Mouse (Mus musculus): ENCODE results near the gene Lemd2.

Lemd2 gene

DNA sequence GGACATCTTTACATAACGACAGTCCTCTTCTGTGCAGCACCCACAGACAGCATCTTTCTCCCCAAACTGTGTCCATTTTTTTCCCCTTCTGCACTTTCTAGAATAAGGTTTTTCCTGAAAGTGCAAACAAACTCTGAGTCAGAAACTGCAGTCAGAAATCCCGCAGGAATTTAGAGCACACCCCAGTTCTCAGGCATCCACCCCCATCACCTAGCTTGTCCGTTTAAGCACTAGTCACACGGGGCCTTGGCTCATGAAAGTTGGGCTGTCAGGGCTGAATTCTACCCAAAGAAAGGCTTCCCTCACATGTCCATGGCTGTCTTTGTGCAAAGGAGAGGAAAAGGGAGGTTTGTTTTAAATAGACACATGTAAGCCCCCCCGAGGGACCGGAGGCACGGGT, 23.0 kb upstream of the Lemd2 start:
- no peak for DNase-seq (ENCODE audit: extremely low spot score)

DNA sequence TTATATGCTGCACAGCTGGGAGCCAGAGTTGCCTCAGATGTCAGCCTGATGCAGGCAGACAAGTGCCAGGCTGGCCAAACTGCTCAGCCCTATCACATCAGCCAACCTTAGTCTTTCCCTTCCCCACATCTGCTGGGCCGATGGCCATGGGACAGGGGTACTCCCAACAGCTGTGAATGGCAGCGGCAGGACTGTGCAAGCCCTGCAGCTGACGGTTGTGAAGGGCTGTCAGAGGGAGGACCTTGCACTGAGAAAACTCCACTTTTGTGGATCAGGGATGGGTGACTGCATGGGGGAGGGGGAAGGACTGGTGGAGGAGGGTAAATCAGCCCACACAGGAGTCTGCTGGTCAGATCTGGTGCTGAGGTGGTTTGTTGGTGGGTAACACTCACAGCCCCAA, 22.4 kb upstream of the Lemd2 start:
- no peak for DNase-seq (ENCODE audit: extremely low spot score)

DNA sequence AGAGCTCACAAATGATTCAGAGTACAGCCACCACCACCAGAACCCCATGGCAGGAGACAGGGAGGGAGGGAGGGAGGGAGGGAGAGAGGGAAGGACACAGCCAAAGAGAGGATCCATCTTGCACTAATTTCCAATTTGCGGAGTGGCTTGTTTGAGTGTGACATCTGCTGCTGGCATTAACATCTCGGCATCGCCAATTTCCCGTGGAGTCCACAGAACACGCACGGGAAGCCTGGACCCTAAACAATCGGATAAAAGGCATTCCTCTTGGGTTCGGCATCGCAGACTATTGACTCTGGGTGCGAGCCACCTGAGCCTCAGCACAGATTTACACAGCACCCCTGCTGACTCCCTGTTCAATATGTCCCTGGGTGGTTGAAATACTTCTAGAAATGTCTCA, 21.5 kb upstream of the Lemd2 start:
- no peak for DNase-seq (ENCODE audit: extremely low spot score)

DNA sequence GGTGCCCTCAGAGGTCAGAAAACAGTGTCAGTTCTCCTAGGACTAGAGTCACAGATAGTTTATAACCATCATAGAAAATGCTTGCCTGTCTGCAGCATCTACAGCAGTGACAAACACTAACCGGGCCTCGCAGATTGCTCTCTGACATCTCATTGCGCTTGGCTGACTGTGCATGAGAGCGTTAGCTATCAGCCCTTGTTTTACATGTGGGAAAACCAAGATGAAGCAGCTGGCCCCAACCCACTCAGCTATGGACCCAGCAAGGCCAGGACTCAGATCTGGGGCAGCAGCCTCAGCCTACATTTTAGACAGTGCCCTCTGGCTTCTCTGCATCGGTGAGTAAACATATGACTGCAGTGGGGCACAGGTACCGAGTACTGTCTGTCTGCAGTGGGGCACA, 19.6 kb upstream of the Lemd2 start:
- DNase-seq (ENCODE audit: extremely low spot score), result no peak

GRCm38 (mm10) chr17:27221562-27221961, 17.3 kb upstream of the Lemd2 start:
- DNase-seq (ENCODE audit: extremely low spot score), result no peak

DNA sequence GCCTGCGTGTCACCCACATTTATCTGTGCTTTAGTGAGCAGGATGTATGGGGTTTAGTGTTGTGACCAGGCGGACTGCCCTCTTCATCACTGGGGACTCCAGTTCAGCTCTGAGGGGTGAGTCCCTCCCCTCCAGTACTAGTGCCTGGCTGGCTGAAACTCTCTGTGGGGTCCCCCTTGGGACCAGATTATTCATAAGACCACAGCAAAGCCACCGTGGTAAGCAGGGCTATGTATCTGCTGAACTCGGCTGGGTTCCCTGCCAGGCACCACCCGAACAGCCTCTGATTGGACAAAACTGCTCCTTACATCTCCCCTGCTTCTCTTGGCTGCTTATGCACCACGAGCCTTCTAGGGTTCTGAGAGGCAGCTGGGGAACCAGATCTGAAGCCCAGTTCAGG, 14.6 kb upstream of the Lemd2 start:
- DNase-seq (ENCODE audit: extremely low spot score), result no peak

- no peak for DNase-seq (ENCODE audit: extremely low spot score)
Observed at GRCm38 (mm10) chr17:27218364-27218763, 14.1 kb upstream of the Lemd2 start.

DNA sequence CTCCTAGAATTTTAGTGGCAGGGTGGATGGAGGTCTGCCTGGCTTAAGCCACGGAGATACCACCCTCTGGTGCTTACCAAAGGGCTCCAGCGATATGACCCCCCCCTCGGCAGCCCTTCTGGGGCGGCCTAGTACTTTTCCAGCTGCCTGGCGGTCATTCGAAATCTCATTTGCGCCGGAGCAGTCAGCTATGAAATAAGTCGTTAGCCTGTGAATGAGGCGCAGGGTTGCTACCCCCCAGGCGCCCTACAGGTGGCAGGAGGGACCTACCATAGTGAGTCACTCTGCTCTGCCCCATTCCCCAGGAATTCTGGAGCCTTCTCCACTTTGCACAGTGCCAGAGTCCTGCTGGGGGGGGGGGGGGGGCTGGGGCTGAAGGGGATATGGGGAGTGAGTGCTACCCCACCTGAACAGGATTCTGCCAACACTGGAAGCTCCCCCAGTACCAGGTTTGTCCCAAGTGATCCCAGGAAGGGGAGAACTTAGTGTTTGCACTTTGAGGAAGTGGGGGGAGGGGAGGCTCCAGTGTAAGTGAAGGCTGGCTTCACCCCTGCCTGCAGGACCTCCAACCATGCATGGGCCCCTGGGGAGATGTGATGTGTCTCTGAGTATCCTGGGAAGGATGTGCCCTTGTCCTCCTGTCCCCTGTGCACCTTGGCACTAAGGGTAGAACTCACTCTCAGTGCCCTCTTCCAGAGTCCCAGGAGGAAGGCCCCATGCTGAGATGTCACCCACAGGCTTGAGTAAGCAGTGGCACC, 8.7 kb upstream of the Lemd2 start:
- DNase-seq (ENCODE audit: extremely low spot score), result peak; percentile 64

GRCm38 (mm10) chr17:27212006-27212405, 7.7 kb upstream of the Lemd2 start:
- DNase-seq (ENCODE audit: extremely low spot score), result peak; percentile 24

GRCm38 (mm10) chr17:27207113-27207707, 2.9 kb upstream of the Lemd2 start:
- DNase-seq (ENCODE audit: extremely low spot score), result peak; percentile 32

- peak; percentile 64 for DNase-seq (ENCODE audit: extremely low spot score)
Observed at GRCm38 (mm10) chr17:27203358-27204074, 753 bp downstream of the Lemd2 start.

GRCm38 (mm10) chr17:27202919-27203357, 1.3 kb downstream of the Lemd2 start:
- no peak for DNase-seq (ENCODE audit: extremely low spot score)

- DNase-seq (ENCODE audit: extremely low spot score), result no peak
Observed at GRCm38 (mm10) chr17:27201981-27202380, 2.3 kb downstream of the Lemd2 start.

- DNase-seq (ENCODE audit: extremely low spot score), result no peak
Observed at GRCm38 (mm10) chr17:27200801-27201200, 3.5 kb downstream of the Lemd2 start.

- no peak for DNase-seq (ENCODE audit: extremely low spot score)
Observed at GRCm38 (mm10) chr17:27199864-27200263, 4.4 kb downstream of the Lemd2 start.

DNA sequence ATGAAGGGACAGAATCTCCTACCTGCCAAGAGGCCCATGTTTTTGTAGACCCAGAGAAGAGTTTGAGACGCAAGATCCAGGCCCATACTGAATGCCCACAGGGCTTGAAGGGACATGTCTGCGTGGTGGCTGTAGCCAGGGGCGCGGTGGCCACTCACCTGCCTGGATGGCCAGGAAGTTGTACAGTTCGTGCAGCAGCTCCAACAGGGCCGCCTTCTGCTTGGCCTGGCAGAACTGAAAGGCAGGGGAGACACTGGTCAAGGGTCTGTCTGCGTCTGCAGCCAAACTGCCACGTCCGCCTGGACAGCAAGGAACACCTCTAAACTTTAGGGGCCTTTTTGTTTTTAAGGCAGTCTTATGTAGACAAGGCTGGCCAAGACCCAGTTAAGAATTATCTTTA, 5.1 kb downstream of the Lemd2 start:
- no peak for DNase-seq (ENCODE audit: extremely low spot score)

DNA sequence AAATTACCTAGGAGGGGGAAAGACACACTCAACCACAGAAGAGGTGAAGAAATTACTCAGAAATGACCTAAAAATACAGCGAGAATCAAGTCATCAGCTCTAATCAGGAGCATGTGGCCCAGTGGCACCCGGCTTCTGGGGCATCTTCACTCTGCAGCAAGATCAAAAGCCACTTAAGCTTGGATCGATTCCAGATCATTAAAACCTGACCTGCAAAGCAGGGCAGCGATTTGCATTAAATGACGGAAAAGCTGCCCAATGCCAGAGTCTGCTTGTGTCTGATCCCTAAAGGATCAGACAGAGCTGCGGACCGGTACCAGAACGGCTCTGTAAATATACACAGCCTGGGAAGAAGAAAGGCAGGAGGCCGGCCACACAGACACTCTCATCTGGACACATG, 8.1 kb downstream of the Lemd2 start:
- DNase-seq (ENCODE audit: extremely low spot score), result no peak

DNA sequence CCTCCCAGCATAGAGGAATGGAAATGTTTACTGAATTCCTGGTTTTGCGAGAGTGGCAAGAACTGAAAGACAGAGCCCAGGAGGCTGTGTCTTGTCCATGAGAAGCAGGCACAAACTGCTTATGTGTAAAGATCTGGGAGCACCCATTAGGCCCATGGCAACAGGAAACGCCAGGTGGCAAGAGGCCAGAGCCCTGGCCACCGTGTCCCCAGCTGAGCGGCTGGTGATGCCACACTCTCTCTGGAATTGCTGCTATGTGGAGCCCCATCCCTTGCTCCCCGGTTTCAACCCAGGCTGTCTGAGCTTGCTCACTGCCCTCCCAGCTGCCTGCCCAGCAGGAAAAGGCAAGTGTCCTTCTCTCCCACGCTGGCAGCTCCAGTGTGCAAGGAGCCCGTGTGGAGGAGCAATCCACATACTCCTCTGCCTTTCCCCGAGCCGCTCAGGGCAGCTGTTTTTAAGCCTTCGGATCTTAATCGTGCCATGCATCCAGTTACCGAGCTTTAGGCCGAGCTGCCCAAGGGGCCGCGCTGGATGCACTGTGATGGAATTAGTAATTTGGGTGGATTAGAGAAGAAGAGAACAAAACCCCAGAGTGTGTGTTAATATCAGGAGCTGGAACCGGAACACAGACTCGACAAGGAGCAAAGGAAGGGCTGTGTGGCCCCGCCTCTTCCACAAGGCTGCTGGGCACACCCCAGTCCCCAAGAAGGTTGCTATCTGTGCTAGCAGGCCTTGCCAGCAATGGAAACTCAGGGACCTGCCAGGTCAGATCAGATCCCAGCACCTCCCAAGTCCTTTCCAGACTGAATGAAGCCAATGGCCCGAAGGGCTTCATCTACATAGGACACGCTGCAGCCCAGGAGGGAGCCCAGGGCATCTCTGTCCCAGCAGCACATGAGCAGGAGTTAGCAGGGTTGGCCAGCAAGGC, 9.7 kb downstream of the Lemd2 start:
- DNase-seq (ENCODE audit: extremely low spot score), result no peak

DNA sequence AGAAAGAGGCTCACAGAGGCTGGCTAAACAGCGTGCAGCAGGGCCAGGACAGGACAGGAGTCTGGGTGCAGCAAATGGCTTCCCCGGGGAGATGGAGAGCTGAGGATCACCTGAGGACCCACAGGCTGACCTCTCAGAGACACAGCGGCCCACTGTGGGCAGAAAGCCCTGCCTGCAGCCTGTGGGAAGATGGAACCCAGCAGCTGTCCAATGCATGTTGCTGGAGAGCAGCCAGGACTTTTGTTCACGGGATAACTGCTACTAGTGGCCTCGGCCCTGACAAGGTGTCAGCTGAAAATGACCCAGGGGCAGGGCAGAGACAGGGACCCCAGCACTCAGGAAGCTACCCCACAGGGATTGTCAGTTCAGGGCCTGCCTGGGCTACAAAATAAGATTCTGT, 12.5 kb downstream of the Lemd2 start:
- DNase-seq (ENCODE audit: extremely low spot score), result no peak

- no peak for DNase-seq (ENCODE audit: extremely low spot score)
Observed at GRCm38 (mm10) chr17:27191189-27191588, 13.1 kb downstream of the Lemd2 start.

GRCm38 (mm10) chr17:27189640-27190216, 14.5 kb downstream of the Lemd2 start:
- DNase-seq (ENCODE audit: extremely low spot score), result peak; percentile 67

All from embryo, embryonic 9.5 days (tissue).